Mouse (Mus musculus): Measurements from ENCODE around the gene Fbxl20. TPM values are rescaled to one million over a fixed set of nuclear protein-coding genes. Genes with fewer than 3 reads are reported as not detected.
"Not testable (repeated sequence)": the region's sequence is repeated elsewhere in the genome, so short reads cannot be mapped to it uniquely, and the experiment has no call there.

Gene Fbxl20
- 10.1 and 17.6 TPM in 2 replicates for polyA plus RNA-seq (2014; fragmentation: Nextera tagmentation; extraction: Ambion mirVana)

- Histone ChIP-seq H3K4me2 (ENCODE audit: low read depth, low read length) (peak within 1 kb of the TSS; percentile 86), H3K4me1 (ENCODE audit: control insufficient read depth, insufficient read depth, low read length) (peaks cover 12% of the 10 kb centered on the region), H3K36me3 (ENCODE audit: control insufficient read depth, insufficient read depth, low read length) (peaks cover 10% of the 10 kb centered on the region), H3K27me3 (replicated peaks; ENCODE audit: control insufficient read depth, insufficient read depth, low read length) (no peaks in the 10 kb centered on the region), H3K9ac (ENCODE audit: low read depth, low read length) (peak within 1 kb of the TSS; percentile 94), H3K27ac (replicated peaks; ENCODE audit: low read depth, low read length) (peak within 1 kb of the TSS; percentile 91), H3K4me3 (ENCODE audit: low read depth, low read length) (peak within 1 kb of the TSS; percentile 96), H3K9me3 (ENCODE audit: control insufficient read depth, low read length) (no peaks in the 10 kb centered on the region)
- DNase-seq (ENCODE audit: low spot score) (peak; percentile 98), ATAC-seq (ENCODE audit: low read depth) (peak; percentile 91)
- under 1% methylated on average over 29 of the region's 65 CpGs for WGBS
Observed at GRCm38 (mm10) chr11:98149786-98150624, at the start of gene Fbxl20. Gene Fbxl20 (minus strand): TSS chr11:98150403.

- peak within 1 kb of the TSS; percentile 93 for H3K9ac ChIP-seq (ENCODE audit: low read depth, low read length)
- no peaks in the 10 kb centered on the region for H3K9me3 ChIP-seq (ENCODE audit: control insufficient read depth, low read length)
- peaks cover 20% of the 10 kb centered on the region for H3K36me3 ChIP-seq (ENCODE audit: control insufficient read depth, insufficient read depth, low read length)
- H3K4me1 ChIP-seq (ENCODE audit: control insufficient read depth, insufficient read depth, low read length), result peaks cover 9% of the 10 kb centered on the region; the same call in 1 of the 2 replicates
- no peaks in the 10 kb centered on the region for H3K27me3 ChIP-seq (replicated peaks; ENCODE audit: control insufficient read depth, insufficient read depth, low read length)
- H3K4me2 ChIP-seq (ENCODE audit: low read depth, low read length), result peak within 1 kb of the TSS; percentile 62
- ATAC-seq (ENCODE audit: low read depth) (peak; percentile 98), DNase-seq (ENCODE audit: low spot score) (peak; percentile 99)
- H3K4me3 ChIP-seq (ENCODE audit: low read depth, low read length), result peak within 1 kb of the TSS; percentile 87
- 1% methylated on average over 38 of the region's 53 CpGs for WGBS
- H3K27ac ChIP-seq (replicated peaks; ENCODE audit: low read depth, low read length), result peak within 1 kb of the TSS; percentile 94
Observed at GRCm38 (mm10) chr11:98192901-98193805, 43.0 kb upstream of the Fbxl20 start, which contains the start of gene Med1. Gene Med1 (minus strand): TSS chr11:98193293.

GRCm38 (mm10) chr11:98190820-98191219, 40.6 kb upstream of the Fbxl20 start:
- no peak for ATAC-seq (ENCODE audit: low read depth)
- Histone ChIP-seq H3K9me3 (ENCODE audit: control insufficient read depth, low read length) (no peaks in the 10 kb centered on the region), H3K4me2 (ENCODE audit: low read depth, low read length) (no peak overlapping the region), H3K9ac (ENCODE audit: low read depth, low read length) (no peak overlapping the region), H3K36me3 (ENCODE audit: control insufficient read depth, insufficient read depth, low read length) (peaks cover 40% of the 10 kb centered on the region), H3K4me1 (ENCODE audit: control insufficient read depth, insufficient read depth, low read length) (peaks cover 9% of the 10 kb centered on the region; the same call in 1 of the 2 replicates), H3K27me3 (replicated peaks; ENCODE audit: control insufficient read depth, insufficient read depth, low read length) (no peaks in the 10 kb centered on the region), H3K27ac (replicated peaks; ENCODE audit: low read depth, low read length) (no peak overlapping the region), H3K4me3 (ENCODE audit: low read depth, low read length) (no peak overlapping the region)
- WGBS, result 87% methylated on average over 5 of the region's 5 CpGs
- DNase-seq (ENCODE audit: low spot score), result no peak

DNA sequence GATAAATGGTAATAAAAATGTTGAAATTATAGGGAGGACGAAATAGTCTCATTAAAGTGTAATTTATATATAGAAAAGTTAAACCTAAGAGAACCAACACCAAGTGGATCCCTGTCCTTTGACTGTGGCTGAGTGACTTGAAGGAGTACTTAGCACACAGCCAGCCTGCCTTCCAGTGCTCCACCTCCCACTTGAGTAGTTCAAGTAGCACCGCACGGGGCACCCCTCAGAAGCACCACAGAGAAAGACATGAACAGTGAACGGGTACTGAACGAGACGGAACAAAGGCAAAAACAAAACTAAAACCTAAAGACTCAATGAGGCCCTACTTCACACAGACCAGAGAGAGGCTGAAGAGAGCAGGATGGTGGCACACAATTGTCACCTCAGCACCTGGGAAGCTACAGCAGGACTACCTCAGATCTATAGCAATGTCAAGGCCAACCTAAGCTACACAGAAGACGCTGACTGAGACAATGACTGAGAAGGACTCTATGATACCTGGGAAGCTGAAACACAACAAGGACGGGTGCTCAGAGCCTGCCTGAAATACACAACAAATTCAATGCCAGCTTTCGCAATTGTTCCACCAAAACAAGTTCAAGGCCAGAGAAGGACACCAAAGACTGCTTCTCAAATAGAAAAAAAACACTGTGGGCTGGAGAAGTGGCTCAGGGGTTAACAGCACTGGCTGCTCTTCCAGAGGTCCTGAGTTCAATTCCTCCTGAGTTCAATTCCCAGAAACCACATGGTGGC, 37.6 kb upstream of the Fbxl20 start:
- no peak for DNase-seq (ENCODE audit: low spot score)
- whole genome bisulfite sequencing, result 89% methylated on average over 9 of the region's 9 CpGs
- Histone ChIP-seq H3K4me3 (ENCODE audit: low read depth, low read length) (no peak overlapping the region), H3K9me3 (ENCODE audit: control insufficient read depth, low read length) (no peaks in the 10 kb centered on the region), H3K27ac (replicated peaks; ENCODE audit: low read depth, low read length) (no peak overlapping the region), H3K9ac (ENCODE audit: low read depth, low read length) (no peak overlapping the region), H3K36me3 (ENCODE audit: control insufficient read depth, insufficient read depth, low read length) (peaks cover 70% of the 10 kb centered on the region), H3K27me3 (replicated peaks; ENCODE audit: control insufficient read depth, insufficient read depth, low read length) (no peaks in the 10 kb centered on the region), H3K4me2 (ENCODE audit: low read depth, low read length) (no peak overlapping the region), H3K4me1 (ENCODE audit: control insufficient read depth, insufficient read depth, low read length) (peaks cover 6% of the 10 kb centered on the region; the same call in 1 of the 2 replicates)
- ATAC-seq (ENCODE audit: low read depth), result no peak

DNA sequence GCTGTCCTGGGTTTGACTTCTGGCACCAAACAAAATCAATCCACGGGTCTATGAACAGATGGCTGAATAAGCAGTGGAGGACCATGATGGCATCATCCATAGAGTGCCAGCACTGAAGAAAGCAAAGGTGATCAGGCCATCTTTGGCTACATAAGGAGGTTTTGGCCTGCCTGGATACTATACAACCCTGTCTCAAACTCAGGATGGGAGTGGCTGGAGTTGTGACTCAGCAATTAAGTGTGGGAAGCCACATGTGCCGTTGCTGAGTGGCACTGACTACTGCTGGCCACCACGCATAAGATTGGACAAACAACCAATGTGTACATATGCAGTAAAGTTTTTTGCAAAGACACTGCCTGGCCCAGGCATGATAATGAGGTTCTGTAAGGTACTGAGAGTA, 31.9 kb upstream of the Fbxl20 start:
- H3K9ac ChIP-seq (ENCODE audit: low read depth, low read length); DNase-seq (ENCODE audit: low spot score); H3K4me3 ChIP-seq (ENCODE audit: low read depth, low read length); ATAC-seq (ENCODE audit: low read depth); H3K4me2 ChIP-seq (ENCODE audit: low read depth, low read length); H3K27me3 ChIP-seq (replicated peaks; ENCODE audit: control insufficient read depth, insufficient read depth, low read length); H3K4me1 ChIP-seq (ENCODE audit: control insufficient read depth, insufficient read depth, low read length); H3K9me3 ChIP-seq (ENCODE audit: control insufficient read depth, low read length); H3K27ac ChIP-seq (replicated peaks; ENCODE audit: low read depth, low read length): not testable (repeated sequence)
- peaks cover 92% of the 10 kb centered on the region for H3K36me3 ChIP-seq (ENCODE audit: control insufficient read depth, insufficient read depth, low read length)
- WGBS, result 100% methylated on average over 2 of the region's 3 CpGs

DNA sequence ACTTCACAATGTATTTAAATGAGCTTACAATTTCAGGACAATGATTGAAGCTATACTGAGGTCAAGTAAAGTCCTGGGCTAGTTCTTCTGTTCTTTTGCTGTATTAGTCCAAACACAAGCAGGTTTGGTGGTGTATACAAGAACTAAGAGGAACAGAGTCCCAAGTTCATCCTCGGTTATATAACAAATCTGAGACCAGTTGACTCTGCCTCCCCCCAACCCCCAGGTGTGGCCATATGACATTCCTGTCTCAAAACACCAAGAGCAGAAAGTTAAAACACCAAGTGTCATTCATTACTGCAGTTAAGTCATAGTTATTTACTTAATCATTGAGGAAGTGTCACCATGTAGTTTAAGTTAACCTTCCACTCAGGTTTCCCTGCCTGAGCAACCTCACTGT, 18.2 kb upstream of the Fbxl20 start:
- H3K9me3 ChIP-seq (ENCODE audit: control insufficient read depth, low read length), result no peaks in the 10 kb centered on the region
- no peaks in the 10 kb centered on the region for H3K27me3 ChIP-seq (replicated peaks; ENCODE audit: control insufficient read depth, insufficient read depth, low read length)
- no peaks in the 10 kb centered on the region for H3K4me1 ChIP-seq (ENCODE audit: control insufficient read depth, insufficient read depth, low read length)
- H3K9ac ChIP-seq (ENCODE audit: low read depth, low read length), result no peak overlapping the region
- no peak overlapping the region for H3K27ac ChIP-seq (replicated peaks; ENCODE audit: low read depth, low read length)
- ATAC-seq (ENCODE audit: low read depth), result no peak
- peaks cover 89% of the 10 kb centered on the region for H3K36me3 ChIP-seq (ENCODE audit: control insufficient read depth, insufficient read depth, low read length)
- 100% methylated on average over 1 of the region's 1 CpGs for WGBS
- no peak overlapping the region for H3K4me2 ChIP-seq (ENCODE audit: low read depth, low read length)
- no peak overlapping the region for H3K4me3 ChIP-seq (ENCODE audit: low read depth, low read length)
- no peak for DNase-seq (ENCODE audit: low spot score)

DNA sequence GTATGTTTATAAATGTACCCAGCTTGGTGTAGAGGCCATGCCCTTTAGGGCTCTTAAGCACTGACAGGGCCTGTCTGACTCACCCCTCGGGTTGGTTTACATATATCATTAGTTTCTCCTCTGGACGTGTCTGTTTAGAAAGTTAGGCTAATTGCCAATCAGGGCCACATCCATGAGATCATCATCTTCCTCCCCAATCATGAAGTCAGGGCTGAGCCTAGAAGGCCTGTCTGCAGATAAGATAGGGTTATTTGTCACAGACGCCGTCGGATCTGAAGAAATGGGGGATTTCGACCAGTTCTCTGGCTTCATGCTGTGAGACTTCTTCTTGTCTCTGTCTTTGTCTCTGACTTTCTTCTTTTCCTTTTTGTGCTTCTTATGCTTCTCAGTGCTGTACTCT, 4.9 kb upstream of the Fbxl20 start:
- H3K27ac ChIP-seq (replicated peaks; ENCODE audit: low read depth, low read length), result no peak overlapping the region
- no peaks in the 10 kb centered on the region for H3K27me3 ChIP-seq (replicated peaks; ENCODE audit: control insufficient read depth, insufficient read depth, low read length)
- H3K4me3 ChIP-seq (ENCODE audit: low read depth, low read length), result no peak overlapping the region
- ATAC-seq (ENCODE audit: low read depth) (no peak), DNase-seq (ENCODE audit: low spot score) (no peak)
- H3K9me3 ChIP-seq (ENCODE audit: control insufficient read depth, low read length), result no peaks in the 10 kb centered on the region
- H3K4me2 ChIP-seq (ENCODE audit: low read depth, low read length), result no peak overlapping the region
- no peak overlapping the region for H3K9ac ChIP-seq (ENCODE audit: low read depth, low read length)
- H3K36me3 ChIP-seq (ENCODE audit: control insufficient read depth, insufficient read depth, low read length), result peaks cover 58% of the 10 kb centered on the region
- H3K4me1 ChIP-seq (ENCODE audit: control insufficient read depth, insufficient read depth, low read length), result no peaks in the 10 kb centered on the region
- WGBS, result 84% methylated on average over 6 of the region's 6 CpGs

- ATAC-seq (ENCODE audit: low read depth), result no peak
- DNase-seq (ENCODE audit: low spot score), result no peak
- no peaks in the 10 kb centered on the region for H3K9me3 ChIP-seq (ENCODE audit: control insufficient read depth, low read length)
- 11% methylated on average over 10 of the region's 10 CpGs for WGBS
- no peak overlapping the region for H3K27ac ChIP-seq (replicated peaks; ENCODE audit: low read depth, low read length)
- H3K4me2 ChIP-seq (ENCODE audit: low read depth, low read length), result peak overlapping the region; percentile 86
- peaks cover 17% of the 10 kb centered on the region for H3K36me3 ChIP-seq (ENCODE audit: control insufficient read depth, insufficient read depth, low read length)
- H3K4me1 ChIP-seq (ENCODE audit: control insufficient read depth, insufficient read depth, low read length), result peaks cover 12% of the 10 kb centered on the region
- H3K4me3 ChIP-seq (ENCODE audit: low read depth, low read length), result peak overlapping the region; percentile 96
- H3K9ac ChIP-seq (ENCODE audit: low read depth, low read length), result no peak overlapping the region
- H3K27me3 ChIP-seq (replicated peaks; ENCODE audit: control insufficient read depth, insufficient read depth, low read length), result no peaks in the 10 kb centered on the region
Observed at GRCm38 (mm10) chr11:98150625-98151156, 488 bp upstream of the Fbxl20 start.

All from embryonic facial prominence, embryonic 14.5 days (tissue).